Mouse (Mus musculus): ENCODE results near the gene Ppy.

The Ppy gene

DNA sequence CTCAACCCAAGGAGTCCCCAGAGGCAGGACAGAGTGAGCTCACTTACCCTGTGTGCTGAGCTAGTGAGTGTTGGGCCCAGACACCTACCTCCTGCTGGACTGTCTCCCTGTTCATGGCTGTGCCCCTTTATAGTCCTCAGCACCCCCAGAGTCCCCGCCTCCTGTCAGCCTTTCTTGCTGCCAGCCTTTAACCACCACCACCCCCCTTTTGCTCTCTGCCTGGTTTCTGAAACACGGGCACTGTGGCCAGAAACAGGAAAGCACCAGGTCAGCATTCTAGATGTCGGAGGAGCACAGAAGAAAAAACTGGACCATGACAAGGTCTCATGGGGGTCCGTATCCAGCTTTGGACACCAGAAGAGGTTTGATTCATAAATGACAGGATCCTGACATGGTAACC lies at the start of gene Ppy:
Gene Ppy, minus strand, starts transcription at position 101 of the 400 bp plus-strand sequence.
- DNase-seq, result no peak

DNA sequence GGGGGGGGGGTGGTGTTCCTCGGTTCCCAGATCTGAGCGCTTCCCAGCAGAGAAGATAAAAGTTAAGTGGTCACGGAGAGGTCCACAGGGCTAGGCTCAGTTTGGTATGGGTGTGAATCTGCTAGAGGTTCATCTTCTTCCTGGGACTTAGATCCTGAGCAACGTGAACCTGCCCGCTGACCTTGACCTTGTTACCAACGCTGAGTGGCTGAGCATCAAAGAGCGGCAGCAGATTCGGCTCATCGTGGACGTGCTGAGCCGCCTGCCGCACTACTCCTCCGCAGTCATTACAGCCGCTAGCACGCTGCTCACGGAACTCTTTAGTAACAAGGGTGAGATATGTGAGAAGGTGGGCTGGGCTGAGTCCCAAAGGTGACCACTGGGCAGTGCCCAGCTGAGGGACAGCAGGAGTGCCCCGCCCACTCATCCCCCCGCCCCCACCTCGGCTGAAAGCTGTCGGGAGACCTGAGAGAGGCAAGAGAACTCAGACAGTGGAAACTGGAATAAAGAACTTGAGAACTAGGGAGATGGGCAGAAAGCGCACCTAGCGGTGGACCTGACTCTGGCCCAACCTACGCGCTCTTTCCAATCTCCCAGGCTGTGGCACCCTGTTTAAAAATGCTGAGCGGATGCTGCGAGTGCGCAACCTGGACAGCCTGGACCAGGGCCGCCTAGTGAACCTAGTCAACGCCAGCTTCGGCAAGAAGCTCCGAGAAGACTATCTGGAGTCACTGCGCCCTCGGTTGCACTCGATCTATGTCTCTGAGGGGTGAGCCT lies 46.3 kb upstream of the Ppy start:
- no peak for DNase-seq

DNA sequence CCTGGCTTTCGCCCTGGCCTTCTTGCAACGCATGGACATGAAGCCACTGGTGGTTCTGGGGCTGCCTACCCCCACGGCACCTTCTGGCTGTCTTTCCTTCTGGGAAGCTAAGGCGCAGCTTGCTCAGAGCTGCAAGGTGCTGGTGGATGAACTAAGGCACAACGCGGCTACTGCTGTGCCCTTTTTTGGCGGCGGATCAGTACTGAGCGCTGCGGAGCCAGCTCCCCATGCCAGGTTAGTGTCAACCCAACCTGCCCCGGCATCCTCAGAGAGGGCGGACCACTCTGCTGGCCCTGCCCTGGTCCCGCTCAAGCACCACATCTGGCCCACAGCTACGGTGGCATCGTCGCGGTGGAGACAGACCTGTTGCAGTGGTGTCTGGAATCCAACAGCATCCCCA lies 45.4 kb upstream of the Ppy start:
- no peak for DNase-seq

DNA sequence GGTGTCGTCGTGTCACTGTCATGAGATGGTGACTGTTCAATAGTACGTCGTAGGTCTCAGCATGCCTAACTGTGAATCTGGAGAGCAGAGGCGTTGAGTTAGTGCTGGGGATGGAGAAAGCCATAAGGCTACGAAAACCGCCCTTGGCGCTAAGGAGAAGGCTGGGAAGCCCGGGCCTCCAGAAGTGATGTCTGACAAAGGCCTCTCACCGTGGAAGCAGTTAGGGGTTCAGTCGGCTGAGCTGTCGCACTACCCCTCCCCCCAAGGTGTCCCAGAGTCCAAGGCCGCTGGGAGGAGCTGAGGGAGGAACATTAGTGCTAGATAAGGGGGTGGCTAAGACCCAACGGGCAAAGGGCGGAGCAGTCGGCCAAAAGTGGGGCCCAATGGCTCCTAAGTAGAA lies 44.9 kb upstream of the Ppy start:
- DNase-seq, result no peak

DNA sequence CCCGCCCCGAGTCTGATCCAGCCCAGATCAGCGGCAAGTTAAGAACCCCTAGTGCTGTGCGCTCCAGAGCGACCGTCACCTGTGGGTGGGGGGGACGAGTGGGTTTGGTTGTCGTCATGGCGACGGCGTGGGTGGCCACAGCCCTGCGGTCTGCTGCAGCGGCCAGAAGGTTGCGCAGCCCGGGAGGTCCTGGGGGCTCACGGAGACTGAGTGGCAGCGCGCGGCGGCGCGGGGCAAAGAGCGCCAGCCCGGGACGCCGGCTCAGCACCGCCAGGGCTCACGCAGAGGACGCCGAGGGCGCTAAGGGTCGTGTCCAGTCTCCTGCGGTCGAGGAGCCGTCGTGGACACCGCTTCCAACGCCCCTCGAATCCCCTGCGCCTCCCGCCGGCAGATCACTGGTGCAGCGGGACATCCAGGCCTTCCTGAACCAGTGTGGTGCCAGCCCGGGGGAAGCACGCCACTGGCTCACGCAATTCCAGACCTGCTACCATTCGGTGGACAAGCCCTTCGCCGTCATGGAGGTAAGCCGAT lies 44.4 kb upstream of the Ppy start, which contains the start of gene Nags:
Gene Nags, plus strand, starts transcription at position 43 of the 531 bp plus-strand sequence.
- no peak for DNase-seq

DNA sequence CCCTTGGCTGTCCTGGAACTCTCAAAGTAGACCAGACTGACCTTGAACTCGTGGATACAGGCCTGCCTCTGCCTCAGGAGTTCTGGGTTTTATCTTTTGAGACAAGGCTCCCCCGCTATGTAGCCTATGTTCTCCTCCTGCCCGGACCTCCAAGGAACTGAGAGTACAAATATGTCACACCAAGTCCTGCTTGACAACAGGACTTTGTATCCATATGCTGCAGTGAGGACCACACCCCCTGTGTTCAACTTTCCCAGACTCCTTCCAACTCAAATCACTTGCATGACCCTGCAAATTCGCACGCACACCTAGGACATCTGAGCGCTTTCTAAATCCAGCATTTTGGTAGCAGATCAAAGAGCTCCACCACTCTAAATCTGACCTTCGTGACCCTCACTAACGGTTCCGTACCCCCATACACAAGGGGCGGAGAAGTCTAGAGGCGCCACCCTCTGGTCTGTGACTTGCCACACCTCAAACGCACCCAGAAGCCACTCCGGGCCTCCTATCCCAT lies 43.9 kb upstream of the Ppy start:
- DNase-seq, result no peak

DNA sequence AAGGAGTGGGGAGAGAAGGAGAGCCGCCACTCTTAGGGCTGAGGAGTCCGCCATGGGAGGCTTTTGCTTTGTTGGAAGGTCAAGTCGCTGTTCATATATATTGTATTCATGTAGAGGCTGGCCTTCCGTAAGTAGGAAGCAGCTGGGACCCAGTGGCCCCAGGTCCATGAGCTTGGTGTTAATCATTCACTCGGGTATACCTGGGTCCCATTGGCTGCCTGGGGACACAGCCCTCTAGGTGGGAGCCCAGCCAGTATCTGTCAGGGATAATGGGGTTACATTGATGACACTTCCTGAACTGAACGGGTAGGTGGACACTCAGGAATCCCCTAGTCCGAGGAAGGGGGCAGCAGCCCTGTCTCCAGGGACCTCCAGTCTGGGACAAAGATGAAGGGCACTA lies 41.2 kb upstream of the Ppy start:
- no peak for DNase-seq

DNA sequence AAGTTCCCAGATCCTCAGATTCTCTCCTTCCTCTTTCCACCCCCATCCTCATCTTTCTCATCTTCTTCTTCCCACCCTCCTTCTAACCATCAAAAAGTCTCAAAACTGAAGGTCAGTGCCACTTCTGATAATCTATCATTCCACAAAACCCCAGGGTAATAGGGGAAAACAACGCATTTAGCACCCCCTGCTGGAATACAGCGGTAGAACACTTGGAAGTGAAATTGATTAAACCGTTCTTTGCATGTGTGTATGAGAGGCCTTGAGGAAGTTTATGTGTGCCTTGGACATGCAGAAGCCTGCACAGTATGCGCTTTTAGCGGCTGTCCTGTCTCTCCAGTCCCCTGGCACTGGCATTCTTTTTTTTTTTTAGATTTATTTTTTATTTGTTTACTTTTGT lies 39.4 kb upstream of the Ppy start:
- DNase-seq, result peak; percentile 79 to 84

DNA sequence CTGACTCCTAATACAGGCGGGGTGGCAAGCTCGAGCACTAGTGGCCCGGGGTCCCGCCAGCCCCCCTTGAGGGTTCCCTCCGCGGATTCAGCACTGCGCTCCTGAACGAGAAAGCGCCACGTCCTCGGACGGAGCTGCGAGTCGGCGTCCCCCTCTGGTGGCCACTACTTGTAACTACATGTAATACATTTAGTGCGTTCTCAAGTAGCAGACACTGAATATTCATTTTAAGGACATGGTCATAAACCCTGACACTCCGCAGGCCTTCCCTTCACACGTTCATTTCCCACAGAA lies 37.3 kb upstream of the Ppy start:
- DNase-seq, result peak; percentile 75

DNA sequence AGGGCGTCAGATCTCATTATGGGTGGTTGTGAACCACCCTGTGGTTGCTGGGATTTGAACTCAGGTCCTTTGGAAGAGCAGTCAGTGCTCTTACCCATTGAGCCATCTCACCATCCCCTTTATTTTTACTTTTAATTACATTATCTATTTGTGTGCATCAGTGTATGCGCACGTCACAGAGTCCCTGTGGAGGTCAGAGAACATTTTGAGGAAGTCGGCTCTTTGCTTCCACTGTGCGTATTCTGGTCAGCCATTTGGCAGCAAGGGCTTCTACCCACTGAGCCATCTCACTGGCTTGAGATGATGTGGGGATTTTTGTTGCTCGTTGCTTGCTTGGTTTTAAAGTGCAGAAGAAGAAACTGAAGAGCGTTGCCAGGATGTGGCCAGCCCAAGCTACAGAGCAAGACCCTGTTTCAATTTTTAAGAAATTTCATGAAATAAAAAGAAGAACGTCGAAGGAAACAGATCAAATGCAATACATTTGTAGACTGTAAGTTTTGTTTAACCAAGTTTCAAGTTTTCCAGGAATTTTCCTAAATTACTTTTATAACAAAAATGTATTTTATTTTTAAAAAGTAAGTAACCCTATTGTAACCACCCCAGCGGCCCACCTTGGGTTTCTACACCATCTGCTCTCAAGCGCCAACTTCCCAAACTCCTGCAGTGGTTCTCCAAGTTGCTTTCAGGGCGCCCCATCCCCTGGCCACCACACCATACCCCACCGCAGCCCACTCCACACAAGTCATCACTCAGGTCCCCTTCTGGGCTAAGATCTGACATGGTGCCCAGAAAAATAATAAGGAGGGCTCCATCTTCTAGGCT lies 36.7 kb upstream of the Ppy start:
- peak; percentile 60 to 64 for DNase-seq

DNA sequence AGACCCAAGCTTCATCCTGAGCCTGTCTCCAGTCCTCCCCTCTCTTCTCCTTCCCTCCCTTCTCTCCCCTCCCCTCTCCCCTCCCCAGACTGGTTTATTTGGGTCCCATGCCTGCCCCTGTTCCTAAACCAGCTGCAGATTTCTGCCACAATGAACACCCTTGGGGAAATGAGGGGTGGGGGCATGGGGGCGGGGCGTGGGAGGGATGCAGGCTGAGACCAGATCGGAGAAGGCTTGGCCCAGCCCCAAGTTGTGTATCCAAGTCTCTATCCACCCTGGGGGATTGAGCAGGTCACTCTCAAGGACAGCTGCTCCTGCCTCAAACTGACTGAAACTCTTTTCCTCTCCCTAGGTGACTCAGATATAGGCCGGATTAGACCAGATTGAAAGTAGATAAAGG lies 33.4 kb upstream of the Ppy start:
- no peak for DNase-seq

DNA sequence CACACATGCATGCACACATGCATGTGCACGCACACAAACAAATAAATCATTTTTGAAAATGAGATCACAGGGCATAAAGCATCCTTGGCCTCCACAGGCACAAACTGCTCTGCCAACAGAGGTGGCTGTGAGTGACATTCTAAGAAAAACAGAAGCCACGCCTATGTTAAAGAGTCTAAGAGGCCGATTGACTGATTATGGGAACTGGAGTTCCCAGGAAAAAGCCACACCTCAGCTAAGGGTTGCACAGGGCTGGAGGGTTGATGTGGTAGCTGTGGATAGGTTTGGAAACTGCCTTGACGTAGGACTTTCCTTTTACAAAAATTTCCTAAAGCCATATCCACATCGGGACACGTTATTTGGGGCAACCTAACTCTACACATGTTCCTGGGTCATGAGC lies 16.3 kb upstream of the Ppy start:
- no peak for DNase-seq

DNA sequence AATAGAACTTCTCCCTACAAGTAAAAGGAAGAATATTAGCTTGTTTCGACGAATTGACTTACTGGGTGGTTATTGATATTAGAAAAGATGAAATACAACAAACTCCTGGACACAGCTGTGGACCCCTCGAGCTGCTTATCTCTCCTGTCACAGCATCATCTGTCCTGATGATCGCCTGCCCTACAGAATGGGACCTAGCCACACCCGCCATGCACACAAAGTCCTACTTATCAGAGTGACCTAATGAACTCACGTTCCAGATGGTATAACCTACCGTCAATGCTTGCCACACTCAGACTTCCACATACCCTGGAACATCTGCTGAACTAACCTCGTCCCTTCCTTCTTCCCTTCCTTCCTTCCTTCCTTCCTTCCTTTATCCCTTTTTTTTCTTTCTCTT lies 15.1 kb upstream of the Ppy start:
- no peak for DNase-seq

DNA sequence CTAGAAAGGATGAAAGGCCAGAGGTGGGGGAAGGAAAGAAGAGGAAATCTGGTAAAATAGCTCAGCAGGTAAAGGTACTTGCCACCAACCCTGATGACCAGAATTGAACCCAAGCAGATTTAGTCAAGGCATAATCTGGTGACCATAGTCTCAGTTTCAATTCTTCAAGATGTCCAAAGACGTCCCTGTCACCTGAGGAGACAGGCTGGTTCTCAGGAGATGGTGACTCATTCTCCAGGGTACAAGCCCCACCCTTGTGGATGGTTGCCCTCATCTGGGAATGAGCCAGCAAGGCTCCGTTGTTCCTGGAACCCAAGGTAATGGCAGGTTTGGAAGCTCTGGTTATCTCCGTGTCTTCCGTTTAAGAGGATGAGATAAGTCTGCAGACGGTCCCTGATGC lies 10.5 kb upstream of the Ppy start:
- no peak for DNase-seq

DNA sequence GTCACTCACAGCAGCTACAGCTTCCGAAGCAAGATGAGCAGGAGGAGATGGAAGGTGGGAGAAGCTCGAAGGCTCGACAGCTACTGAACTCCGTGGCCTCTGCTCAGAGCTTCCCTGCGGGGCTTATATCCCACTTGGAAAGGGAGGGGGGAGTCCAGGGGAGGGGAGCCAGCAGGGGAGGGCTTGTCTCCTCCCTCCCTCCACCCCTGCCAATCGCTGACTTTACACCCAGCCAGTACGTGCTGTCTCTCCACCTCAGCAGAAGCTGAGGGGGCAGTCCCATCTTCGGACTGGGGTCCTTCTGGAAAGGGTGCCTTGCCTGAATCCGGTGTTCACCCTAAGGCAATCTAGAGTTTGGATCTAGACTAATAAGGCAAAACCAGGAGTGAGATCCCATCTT lies 6.6 kb upstream of the Ppy start, which contains the start of gene Pyy:
Gene Pyy, minus strand, starts transcription at position 101 of the 400 bp plus-strand sequence.
- no peak for DNase-seq

DNA sequence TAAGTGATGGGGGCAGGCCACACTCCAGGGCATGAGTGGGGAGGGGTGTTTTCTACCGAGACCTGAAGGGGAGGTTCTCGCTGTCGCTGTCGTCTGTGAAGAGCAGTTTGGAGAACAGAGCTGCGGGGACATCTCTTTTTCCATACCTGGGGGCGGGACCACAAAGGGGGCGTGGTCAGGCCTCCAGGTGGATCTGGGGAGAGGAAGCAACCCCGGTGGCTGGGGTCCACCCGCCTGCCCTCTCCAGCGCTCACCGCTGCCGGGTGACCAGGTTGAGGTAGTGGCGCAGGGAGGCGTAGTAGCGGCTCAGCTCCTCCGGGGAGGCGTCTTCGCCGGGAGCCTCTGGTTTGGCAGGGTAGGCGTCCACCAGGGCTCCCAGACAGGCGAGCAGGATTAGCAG lies 5.8 kb upstream of the Ppy start:
- DNase-seq, result no peak

DNA sequence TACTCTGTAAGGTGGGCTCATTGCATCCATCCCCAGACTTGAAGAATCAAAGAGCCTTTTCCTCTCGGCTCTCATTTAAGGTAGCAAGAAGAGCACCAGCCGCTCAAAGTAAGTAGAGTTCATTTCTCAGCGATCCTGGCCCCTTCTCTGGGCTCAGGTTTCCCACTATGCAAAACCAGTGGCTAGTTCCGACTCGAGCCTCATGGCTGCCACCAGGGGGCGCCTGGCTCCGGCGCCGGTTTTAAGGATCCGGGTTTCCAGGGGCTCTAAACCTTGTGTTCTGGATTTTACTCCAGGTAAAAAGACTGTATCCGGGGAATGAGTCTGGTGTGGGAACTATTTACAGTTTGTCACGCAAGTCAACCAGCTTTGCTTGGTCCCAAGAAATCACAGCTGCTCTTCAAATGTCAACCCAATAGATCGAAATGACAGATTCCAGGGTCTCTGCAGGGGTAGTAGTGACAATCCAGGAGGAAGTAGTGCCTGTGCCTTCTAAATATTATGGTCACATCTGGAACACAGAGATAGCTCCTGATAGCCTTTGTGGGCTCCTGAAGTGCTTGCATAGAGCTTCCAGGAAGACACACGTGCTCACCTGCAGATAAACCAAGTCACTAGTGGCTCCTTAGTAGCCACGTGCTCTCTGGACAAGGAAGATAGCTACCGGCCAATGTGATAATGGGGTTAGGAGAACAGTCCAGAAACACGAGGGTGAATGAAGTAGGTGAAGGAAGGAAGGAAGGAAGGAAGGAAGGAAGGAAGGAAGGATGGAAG lies 1.6 kb upstream of the Ppy start:
- peak; percentile 74 to 75 for DNase-seq

DNA sequence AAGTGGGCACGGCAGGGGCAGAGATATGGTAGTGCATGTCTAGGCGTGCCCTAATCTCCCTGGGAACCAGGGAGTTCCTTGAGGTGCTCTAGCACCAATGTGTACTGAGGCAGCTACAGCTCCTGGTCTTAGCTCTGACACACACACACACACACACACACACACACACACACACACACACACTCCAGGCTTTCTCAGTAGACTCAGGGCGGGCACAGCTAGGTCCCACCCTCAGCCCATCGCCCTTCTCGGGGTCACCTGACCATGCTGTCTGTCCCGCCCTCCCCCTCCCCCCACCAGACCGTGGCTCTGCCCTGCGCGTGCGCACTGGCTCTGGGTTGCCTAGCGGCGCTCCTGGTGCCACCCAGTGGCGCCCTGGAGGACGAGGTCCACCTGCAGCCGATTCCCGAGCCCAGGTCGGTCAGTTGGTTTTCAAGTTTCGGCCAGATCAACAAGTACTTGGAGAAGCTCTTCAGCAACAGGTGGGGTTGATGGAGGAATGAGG lies 4.2 kb downstream of the Ppy start:
- DNase-seq, result peak; percentile 22 to 28

DNA sequence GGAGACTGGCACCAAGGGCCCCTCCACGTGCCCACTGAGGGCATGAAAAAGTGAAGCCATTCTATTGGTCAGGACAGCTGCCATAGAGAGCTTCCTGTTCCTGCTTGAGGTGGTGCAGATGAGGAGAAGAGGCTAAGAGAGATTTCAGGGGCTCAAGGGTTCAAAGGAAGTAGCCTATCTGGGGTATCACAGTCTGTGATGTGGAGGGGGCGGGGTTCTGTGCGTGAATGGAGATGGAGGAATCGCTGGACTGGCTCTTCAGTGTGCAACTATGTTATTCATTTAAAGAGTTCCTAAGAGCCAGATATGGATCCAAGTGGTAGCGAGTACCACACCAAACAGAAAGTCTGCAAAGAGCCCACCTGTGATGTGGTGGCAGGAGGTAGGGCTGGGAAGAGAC lies 4.7 kb downstream of the Ppy start:
- DNase-seq, result no peak

DNA sequence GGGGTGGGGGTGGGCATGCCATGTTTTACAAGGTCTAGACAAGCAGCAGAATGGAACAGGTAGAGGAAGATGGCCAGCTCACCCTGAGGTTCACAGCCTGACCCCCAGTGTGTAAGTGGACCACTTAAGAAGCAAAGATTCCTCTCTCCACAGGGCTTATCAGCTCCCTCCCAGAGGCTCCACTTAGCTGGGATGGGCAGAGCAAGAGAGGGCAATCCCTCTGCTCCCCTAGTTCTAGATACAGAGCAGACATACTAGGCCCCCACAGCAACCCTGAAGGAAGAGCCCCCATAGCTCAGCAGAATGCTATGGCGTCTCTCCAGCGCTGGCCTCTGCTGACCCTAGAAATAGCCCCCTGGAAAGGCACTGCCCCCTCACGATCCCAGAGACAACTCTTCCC lies 5.4 kb downstream of the Ppy start:
- no peak for DNase-seq

DNA sequence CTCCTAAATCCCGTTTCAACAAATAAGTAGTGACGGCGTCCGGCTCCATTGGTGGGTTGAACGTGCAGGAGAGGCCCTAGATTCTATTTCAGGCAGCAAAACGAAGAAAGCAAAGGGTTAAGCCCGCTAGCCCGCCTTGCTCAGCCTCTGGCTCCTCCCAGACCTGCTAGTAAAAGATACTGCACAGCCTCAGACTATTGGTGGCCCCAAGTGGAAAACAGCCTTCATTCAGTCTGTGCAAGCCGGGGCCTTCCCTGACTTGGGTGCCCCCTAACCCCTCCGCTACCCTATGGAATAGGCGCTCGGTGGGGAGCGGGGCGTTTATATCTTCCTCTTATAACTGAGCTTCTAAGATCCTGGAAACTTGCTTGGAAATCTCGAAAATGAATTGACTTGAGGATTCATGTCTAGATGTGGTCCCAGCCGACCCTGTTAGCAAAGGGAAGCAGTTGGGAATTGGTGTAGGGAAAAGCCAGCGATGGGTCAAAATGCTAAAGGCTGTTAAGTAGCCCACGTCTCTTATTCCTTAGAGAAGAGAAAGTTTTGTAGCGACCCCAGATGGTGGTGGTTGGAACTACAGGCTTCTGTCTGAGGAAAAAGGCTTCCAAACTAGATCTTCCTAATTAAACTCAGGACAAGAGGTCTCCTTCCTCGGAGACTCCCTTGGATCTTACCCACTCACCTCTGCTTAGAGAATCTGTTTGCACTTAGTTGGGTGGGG lies 11.9 kb downstream of the Ppy start:
- peak; percentile 35 to 47 for DNase-seq

Data from B cell, adult 2 months (primary cell).